Mouse (Mus musculus) spleen, adult 2 months (tissue): Measurements from ENCODE around the gene Med13.

Source experiments
- CTCF ChIP-seq: fragments of 200-500 bp; IDR thresholded peaks from 2 replicates; pipeline ENCODE4 v1.5.1; 2011; ENCODE audit warnings: mild to moderate bottlenecking, inconsistent platforms; ENCODE audit not compliant: insufficient read depth, insufficient read length, insufficient replicate concordance; ENCODE audit errors: extremely low read depth
- POLR2A ChIP-seq: fragments of 200-500 bp; IDR thresholded peaks from 2 replicates; pipeline ENCODE4 v1.6.1; 2011; ENCODE audit warnings: low read depth, low read length, inconsistent platforms

DNA sequence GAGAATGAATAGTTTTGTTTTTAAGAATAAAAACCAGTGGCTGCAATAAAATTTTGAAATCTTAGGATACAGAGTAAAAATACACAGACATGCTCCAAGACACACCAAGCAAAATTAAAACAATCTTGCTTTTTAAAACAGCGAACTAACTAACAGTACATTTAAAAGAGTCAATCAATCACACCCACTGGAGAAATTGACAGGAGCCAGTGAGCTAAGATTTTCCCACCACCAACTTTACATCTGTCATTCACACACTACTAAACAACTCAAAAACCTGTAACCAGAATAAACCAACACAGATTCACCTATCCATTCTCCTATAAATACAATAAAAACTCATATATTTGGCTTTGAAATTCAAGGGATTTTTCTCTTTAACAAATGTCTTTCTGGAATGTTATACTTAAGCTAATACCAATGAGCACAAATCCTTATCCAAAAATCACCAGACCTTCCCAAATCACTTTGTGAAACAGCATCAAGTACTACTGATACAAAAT is 6.7 kb downstream of the Med13 start:
- TF ChIP-seq CTCF (no peak), POLR2A (no peak)
